Mouse (Mus musculus): ENCODE measurements around the gene Zfp385b.

DNA sequence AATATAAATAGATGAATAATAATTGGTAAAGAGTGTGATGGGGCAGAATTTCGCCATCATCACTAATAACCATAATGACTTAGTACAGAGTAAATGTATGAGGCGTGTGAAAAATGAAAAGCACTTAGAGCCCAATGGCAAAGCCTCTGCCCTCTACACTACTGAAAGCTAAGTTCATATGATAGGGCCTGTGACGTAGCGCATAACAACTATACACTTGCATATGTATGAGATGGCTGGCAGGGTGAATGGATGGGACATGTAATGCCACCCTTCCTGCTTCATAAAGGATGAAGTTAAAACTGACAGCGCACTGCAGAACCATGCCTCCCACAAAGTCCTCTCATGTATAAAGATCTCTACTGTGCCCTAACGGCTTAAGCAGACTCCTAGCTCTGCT is 226.9 kb downstream of the Zfp385b start:
- TF ChIP-seq CTCF (conservative IDR thresholded peaks at IDR 0.05 in 1 of 2, IDR thresholded peaks at IDR 0.05 in 1 of 2; ENCODE audit: low read depth in 2 of 2, low read length in 2 of 2) = no peak
- TF ChIP-seq ETS1 (conservative IDR thresholded peaks at IDR 0.05; ENCODE audit: low read depth, low read length) = no peak
- no peak for TF ChIP-seq MAZ (IDR thresholded peaks at IDR 0.05; ENCODE audit: low read depth, low read length)
- no peak for TF ChIP-seq GABPA (IDR thresholded peaks at IDR 0.05; ENCODE audit: insufficient replicate concordance, low read depth, low read length)
- no peak for TF ChIP-seq POLR2A (IDR thresholded peaks at IDR 0.05; ENCODE audit: low read depth, low read length)
- no peak for TF ChIP-seq ZC3H11A (IDR thresholded peaks at IDR 0.05; ENCODE audit: low read depth, low read length)
- no peak for TF ChIP-seq EP300 (IDR thresholded peaks at IDR 0.05; ENCODE audit: low read length)
- no peak for TF ChIP-seq MYC (IDR thresholded peaks at IDR 0.05; ENCODE audit: low read depth, low read length)
- TF ChIP-seq POLR2AphosphoS2 (IDR thresholded peaks at IDR 0.05; ENCODE audit: low read depth, low read length) = no peak

Data from CH12.LX (cell line).